Mouse (Mus musculus): ENCODE results near the gene Stx5a.

DNA sequence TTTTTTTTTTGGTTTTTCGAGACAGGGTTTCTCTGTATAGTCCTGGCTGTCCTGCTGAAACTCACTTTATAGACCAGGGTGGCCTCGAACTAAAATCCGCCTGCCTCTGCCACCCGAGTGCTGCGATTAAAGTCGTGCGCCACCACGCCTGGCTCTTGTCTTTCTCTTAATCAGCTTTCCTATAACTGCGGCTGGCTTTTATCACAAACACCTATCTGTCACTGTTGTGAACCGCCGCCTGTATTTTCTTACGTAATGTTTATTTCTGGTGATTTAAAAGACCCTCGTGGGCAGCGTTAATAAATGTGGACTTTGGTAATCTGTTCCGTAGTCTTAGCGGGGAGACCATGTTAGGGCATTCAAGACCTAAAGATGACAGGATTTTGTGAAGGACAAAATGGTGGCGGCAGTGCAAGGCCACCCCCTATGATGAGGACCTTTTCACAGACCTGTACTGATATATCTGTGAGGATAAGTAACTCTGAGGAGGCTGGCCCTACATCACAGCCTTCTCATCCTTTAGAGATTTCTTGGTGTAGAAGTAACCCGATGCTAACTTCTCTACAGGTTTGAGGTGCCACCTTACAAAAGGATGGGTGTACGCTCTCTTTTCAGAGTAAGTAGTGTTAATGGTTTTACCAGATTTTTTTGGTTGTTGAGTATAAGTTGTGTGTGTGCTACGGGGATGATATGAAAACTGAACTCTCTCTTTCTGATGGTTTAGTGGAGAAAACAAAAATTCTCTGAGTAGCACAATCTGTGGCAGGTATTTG, 17.5 kb upstream of the Stx5a start:
- TF ChIP-seq TCF3 (IDR thresholded peaks at IDR 0.05; ENCODE audit: insufficient read length, low read depth): no peak
- TF ChIP-seq POLR2A (IDR thresholded peaks at IDR 0.05; ENCODE audit: insufficient read length, low read depth): no peak
- no peak for TF ChIP-seq CEBPB (IDR thresholded peaks at IDR 0.05; ENCODE audit: insufficient read depth, poor library complexity, severe bottlenecking)
- TF ChIP-seq MAX (IDR thresholded peaks at IDR 0.05; ENCODE audit: low read depth): no peak
